ENCODE assay signal across 9 mouse cellular contexts in the genomic region with DNA sequence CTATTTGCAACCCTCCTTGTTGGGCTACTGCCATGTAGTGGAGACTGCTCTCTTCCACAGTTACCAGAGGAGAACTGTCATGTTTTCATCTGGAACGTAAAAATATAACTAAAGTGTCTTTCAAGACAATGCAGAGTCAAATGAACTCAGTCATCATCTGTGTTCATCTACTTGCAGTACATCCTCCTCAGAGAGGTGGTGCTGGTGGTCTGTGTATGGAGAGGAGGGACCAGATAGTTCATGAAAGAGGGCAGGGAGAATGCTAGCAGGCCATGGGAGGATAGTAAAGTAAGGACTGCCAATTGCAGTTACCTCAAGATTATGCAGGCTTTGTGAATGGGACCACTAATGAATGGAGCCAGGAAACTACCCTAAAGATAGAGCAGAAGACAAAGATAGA.
DNase-seq lines count a peak whose midpoint lies in the region; ATAC-seq lines count a peak whose summit lies in the region.
"Had no signal": no experiment of that assay in that cellular context is flagged by ENCODE, and none has a peak within 500 bp of the region (broad histone marks: within the 10 kb centered on the region; RNA-seq: fewer than 3 reads in every experiment).

No protein-coding gene starts in this region.

- no peaks in the 10 kb centered on the region for H3K4me1 ChIP-seq in forebrain, embryonic 15.5 days
- H3K4me1 ChIP-seq in hindbrain, embryonic 12.5 days, result no peaks in the 10 kb centered on the region
- H3K4me1 ChIP-seq: embryonic facial prominence, embryonic 12.5 days had no signal

- no peaks in the 10 kb centered on the region for H3K36me3 ChIP-seq in forebrain, embryonic 15.5 days
- H3K36me3 ChIP-seq in hindbrain, embryonic 12.5 days, result no peaks in the 10 kb centered on the region
- H3K36me3 ChIP-seq: embryonic facial prominence, embryonic 12.5 days had no signal

- no peaks in the 10 kb centered on the region for H3K9me3 ChIP-seq in forebrain, embryonic 15.5 days
- H3K9me3 ChIP-seq in hindbrain, embryonic 12.5 days (replicated peaks), result no peaks in the 10 kb centered on the region
- H3K9me3 ChIP-seq: embryonic facial prominence, embryonic 12.5 days had no signal

- peak; percentile 1 for DNase-seq in adrenal gland, adult 8-10 months
- DNase-seq in adrenal gland, adult 2 months, result no peak
- DNase-seq in layer of hippocampus, adult 11-12 months (ENCODE audit: low spot score), result peak; percentile 52
- DNase-seq in layer of hippocampus, postnatal 36 days, result no peak
- DNase-seq in cerebellum, postnatal 10 days, result peak; percentile 73 to 75
- peak; percentile 25 for DNase-seq in retina, postnatal 1 day

- H3K27ac ChIP-seq in forebrain, embryonic 15.5 days (replicated peaks), result no peak overlapping the region
- H3K27ac ChIP-seq in hindbrain, embryonic 12.5 days, result no peak overlapping the region
- H3K27ac ChIP-seq: embryonic facial prominence, embryonic 12.5 days had no signal

- no peak overlapping the region for H3K4me2 ChIP-seq in forebrain, embryonic 15.5 days (replicated peaks)
- no peak overlapping the region for H3K4me2 ChIP-seq in hindbrain, embryonic 12.5 days (replicated peaks)
- H3K4me2 ChIP-seq: embryonic facial prominence, embryonic 12.5 days had no signal

- 69% methylated on average over 1 of the region's 1 CpGs for WGBS in forebrain, embryonic 15.5 days
- 86% methylated on average over 1 of the region's 1 CpGs for WGBS in hindbrain, embryonic 12.5 days

- no peaks in the 10 kb centered on the region for H3K27me3 ChIP-seq in forebrain, embryonic 15.5 days
- no peaks in the 10 kb centered on the region for H3K27me3 ChIP-seq in hindbrain, embryonic 12.5 days
- H3K27me3 ChIP-seq: embryonic facial prominence, embryonic 12.5 days had no signal

- no peak overlapping the region for H3K9ac ChIP-seq in forebrain, embryonic 15.5 days (replicated peaks)
- H3K9ac ChIP-seq in hindbrain, embryonic 12.5 days, result no peak overlapping the region
- H3K9ac ChIP-seq: embryonic facial prominence, embryonic 12.5 days had no signal

- H3K4me3 ChIP-seq in forebrain, embryonic 15.5 days, result no peak overlapping the region
- no peak overlapping the region for H3K4me3 ChIP-seq in hindbrain, embryonic 12.5 days
- H3K4me3 ChIP-seq: embryonic facial prominence, embryonic 12.5 days had no signal

- no peak for ATAC-seq in forebrain, embryonic 15.5 days (replicated peaks)
- no peak for ATAC-seq in hindbrain, embryonic 12.5 days (ENCODE audit: low FRiP score)

Comparison
In these comparisons a context has a peak if more than half of its experiments do, and no peak if none do; other contexts are left out.
1. DNase-seq: peak in adrenal gland, adult 8-10 months (single experiment), layer of hippocampus, adult 11-12 months (single experiment), cerebellum, postnatal 10 days (2 of 2) and retina, postnatal 1 day (single experiment); none in adrenal gland, adult 2 months (single experiment) and layer of hippocampus, postnatal 36 days (0 of 2).